Mouse (Mus musculus): Measurements from ENCODE around the gene Tenm4. TPM values are rescaled to one million over a fixed set of nuclear protein-coding genes. Genes with fewer than 3 reads are reported as not detected.
"Not testable (repeated sequence)": the region's sequence is repeated elsewhere in the genome, so short reads cannot be mapped to it uniquely, and the experiment has no call there.

Tenm4 gene
- polyA plus RNA-seq, 1 experiment from 2014 or later, result 11.4 TPM

DNA sequence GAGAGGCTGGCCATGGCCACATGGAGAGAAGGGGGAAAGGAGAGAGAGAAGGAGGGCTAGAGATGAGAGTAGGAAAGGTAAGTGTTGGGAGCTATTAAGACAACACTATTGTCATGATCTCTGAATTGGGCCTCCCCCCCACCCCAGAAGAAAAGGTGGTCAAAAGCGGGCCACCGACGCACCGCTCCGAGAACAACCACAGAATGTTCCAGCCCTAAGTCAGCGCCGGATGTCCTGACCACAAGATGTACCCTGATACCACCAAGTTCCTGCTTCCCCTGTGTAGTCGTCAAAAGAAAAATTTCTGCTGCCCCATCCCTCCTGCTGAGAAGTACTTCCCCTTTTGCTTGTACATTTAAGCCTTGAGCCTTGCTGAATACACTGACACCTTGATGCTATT lies 775.5 kb downstream of the Tenm4 start:
- H3K36me3 ChIP-seq (ENCODE audit: control insufficient read depth, insufficient read depth, low read length); H3K9ac ChIP-seq (ENCODE audit: low read depth, low read length); ATAC-seq (replicated peaks; ENCODE audit: insufficient number of reproducible peaks, low FRiP score, low TSS enrichment); H3K4me2 ChIP-seq; H3K9me3 ChIP-seq (replicated peaks; ENCODE audit: control insufficient read depth, low read length); H3K27me3 ChIP-seq (ENCODE audit: control insufficient read depth, insufficient read depth, low read length); H3K4me1 ChIP-seq (ENCODE audit: control insufficient read depth, insufficient read depth, low read length); H3K27ac ChIP-seq (ENCODE audit: low read depth, low read length); H3K4me3 ChIP-seq (ENCODE audit: low read depth, low read length): not testable (repeated sequence)
- WGBS (ENCODE audit: insufficient replicate concordance), result 91% methylated on average over 8 of the region's 8 CpGs

DNA sequence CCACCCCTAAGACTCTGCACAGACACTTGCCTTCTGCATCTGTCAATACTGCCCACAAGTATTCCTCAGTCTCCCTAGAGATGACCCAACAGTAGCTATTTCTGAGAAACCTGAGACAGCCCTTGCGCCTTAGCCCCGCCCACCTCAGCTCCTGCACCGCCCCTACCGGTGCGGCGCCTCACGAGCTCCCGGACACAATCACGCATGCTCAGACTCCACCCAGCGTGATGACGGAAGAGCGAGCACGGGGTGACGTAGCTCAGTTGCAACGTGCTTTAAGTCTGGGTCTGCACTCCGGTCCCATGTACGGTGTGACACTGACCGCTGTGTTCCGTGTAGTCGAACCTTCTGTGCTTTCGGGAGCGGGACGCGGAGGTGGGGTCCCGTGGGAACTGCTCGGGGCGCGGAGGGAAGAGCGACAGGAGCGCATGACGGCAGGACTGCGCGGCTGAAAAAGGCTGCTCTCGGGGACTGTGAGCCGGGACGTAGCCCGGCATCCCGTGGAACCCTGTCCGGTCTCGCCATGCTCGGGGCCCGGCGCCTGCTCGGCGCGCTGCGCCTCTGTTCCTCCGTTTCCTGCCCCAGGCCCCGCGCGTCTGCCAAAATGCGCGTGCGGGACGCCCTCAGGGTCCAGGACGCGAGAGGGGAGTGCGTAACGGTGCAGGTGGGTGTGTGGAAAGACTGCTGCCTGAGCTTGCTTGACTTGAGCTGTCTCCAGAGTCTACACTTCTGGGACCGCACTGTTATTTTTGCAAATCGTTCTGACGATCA lies 780.4 kb downstream of the Tenm4 start, which contains the start of gene Nars2:
Gene Nars2, plus strand, starts transcription at position 225 of the 771 bp plus-strand sequence.
- H3K36me3 ChIP-seq (ENCODE audit: control insufficient read depth, insufficient read depth, low read length), result no peaks in the 10 kb centered on the region
- no peaks in the 10 kb centered on the region for H3K27me3 ChIP-seq (ENCODE audit: control insufficient read depth, insufficient read depth, low read length)
- peak within 1 kb of the TSS; percentile 89 for H3K27ac ChIP-seq (ENCODE audit: low read depth, low read length)
- H3K4me2 ChIP-seq, result peak within 1 kb of the TSS; percentile 73
- no peaks in the 10 kb centered on the region for H3K9me3 ChIP-seq (replicated peaks; ENCODE audit: control insufficient read depth, low read length)
- H3K4me3 ChIP-seq (ENCODE audit: low read depth, low read length), result peak within 1 kb of the TSS; percentile 92
- H3K4me1 ChIP-seq (ENCODE audit: control insufficient read depth, insufficient read depth, low read length), result peaks cover 4% of the 10 kb centered on the region
- peak within 1 kb of the TSS; percentile 91 for H3K9ac ChIP-seq (ENCODE audit: low read depth, low read length)
- ATAC-seq (replicated peaks; ENCODE audit: insufficient number of reproducible peaks, low FRiP score, low TSS enrichment), result peak; percentile 100
- 1% methylated on average over 62 of the region's 62 CpGs for WGBS (ENCODE audit: insufficient replicate concordance)

DNA sequence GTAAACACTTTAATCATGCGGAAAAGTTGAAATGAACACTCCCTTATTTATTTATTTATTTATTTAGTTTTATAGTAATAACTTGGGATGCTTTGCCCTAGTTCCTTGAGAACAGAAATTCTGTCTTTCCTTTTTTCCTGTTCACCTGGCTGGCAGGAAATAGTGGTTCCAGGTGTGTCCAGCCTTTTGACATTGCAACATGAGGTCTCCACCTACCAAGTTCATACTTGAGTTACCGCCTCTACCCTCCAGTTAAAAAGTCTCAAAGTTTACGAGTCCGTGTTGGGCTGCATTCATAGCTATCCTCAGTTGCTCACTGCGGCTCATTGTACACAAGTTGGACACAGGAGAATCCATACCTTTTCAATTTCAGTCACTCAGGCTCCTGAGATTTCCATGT lies 781.0 kb downstream of the Tenm4 start:
- H3K4me3 ChIP-seq (ENCODE audit: low read depth, low read length), result peak overlapping the region; percentile 92
- peak overlapping the region; percentile 91 for H3K9ac ChIP-seq (ENCODE audit: low read depth, low read length)
- H3K27ac ChIP-seq (ENCODE audit: low read depth, low read length), result peak overlapping the region; percentile 89; the same call in 1 of the 2 replicates
- H3K36me3 ChIP-seq (ENCODE audit: control insufficient read depth, insufficient read depth, low read length), result no peaks in the 10 kb centered on the region
- 31% methylated on average over 5 of the region's 5 CpGs for WGBS (ENCODE audit: insufficient replicate concordance)
- H3K4me1 ChIP-seq (ENCODE audit: control insufficient read depth, insufficient read depth, low read length), result peaks cover 4% of the 10 kb centered on the region
- no peaks in the 10 kb centered on the region for H3K27me3 ChIP-seq (ENCODE audit: control insufficient read depth, insufficient read depth, low read length)
- no peak for ATAC-seq (replicated peaks; ENCODE audit: insufficient number of reproducible peaks, low FRiP score, low TSS enrichment)
- H3K9me3 ChIP-seq (replicated peaks; ENCODE audit: control insufficient read depth, low read length), result no peaks in the 10 kb centered on the region
- peak overlapping the region; percentile 73 for H3K4me2 ChIP-seq

DNA sequence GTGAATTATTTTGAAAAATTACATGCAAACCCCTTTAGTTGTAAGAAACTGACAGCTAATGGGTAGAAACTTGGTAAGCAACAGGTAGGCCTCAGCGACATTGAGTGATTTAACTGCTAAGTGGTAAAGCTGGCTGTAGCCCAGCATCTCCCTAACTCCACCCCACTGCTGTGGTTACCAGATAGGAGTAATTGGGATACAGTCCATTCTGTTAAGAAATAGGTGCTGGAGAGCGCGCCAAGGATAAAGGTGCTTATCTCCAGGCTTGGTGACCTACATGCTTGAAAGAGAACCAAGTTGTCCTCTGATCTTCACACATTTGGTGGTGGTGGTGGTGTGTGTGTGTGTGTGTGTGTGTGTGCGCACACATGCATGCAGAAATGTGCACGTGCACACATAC lies 788.1 kb downstream of the Tenm4 start:
- H3K4me2 ChIP-seq, result no peak overlapping the region
- WGBS (ENCODE audit: insufficient replicate concordance), result 81% methylated on average over 5 of the region's 5 CpGs

More for the DNA sequence above, 788.1 kb downstream of the Tenm4 start:
- Histone ChIP-seq H3K4me3 (ENCODE audit: low read depth, low read length) (no peak overlapping the region), H3K4me1 (ENCODE audit: control insufficient read depth, insufficient read depth, low read length) (no peaks in the 10 kb centered on the region), H3K9ac (ENCODE audit: low read depth, low read length) (no peak overlapping the region), H3K36me3 (ENCODE audit: control insufficient read depth, insufficient read depth, low read length) (0 out of 2 replicates have a peak, but pooled peaks cover 2% of the 10 kb centered on the region), H3K9me3 (replicated peaks; ENCODE audit: control insufficient read depth, low read length) (no peaks in the 10 kb centered on the region), H3K27ac (ENCODE audit: low read depth, low read length) (no peak overlapping the region), H3K27me3 (ENCODE audit: control insufficient read depth, insufficient read depth, low read length) (no peaks in the 10 kb centered on the region)
- no peak for ATAC-seq (replicated peaks; ENCODE audit: insufficient number of reproducible peaks, low FRiP score, low TSS enrichment)

MicroRNA genes within 50 kb of the gene (microRNA counts, 519-probe panel; counts per million panel counts)
- microRNA mmu-miR-708, result 32.2 counts per million

Small RNAs within 50 kb of the gene (microRNA-seq; reads per million reads assigned to microRNA genes)
- gene Mir6394 (ENCODE audit: borderline number of aligned reads), result not detected
- gene Mir708 (ENCODE audit: borderline number of aligned reads), result 590 reads per million, percentile 81 among the genes with 10 or more reads in this experiment

Measured in heart, embryonic 11.5 days (tissue).